Mouse (Mus musculus): ENCODE measurements around the gene Invs.

Invs gene

DNA sequence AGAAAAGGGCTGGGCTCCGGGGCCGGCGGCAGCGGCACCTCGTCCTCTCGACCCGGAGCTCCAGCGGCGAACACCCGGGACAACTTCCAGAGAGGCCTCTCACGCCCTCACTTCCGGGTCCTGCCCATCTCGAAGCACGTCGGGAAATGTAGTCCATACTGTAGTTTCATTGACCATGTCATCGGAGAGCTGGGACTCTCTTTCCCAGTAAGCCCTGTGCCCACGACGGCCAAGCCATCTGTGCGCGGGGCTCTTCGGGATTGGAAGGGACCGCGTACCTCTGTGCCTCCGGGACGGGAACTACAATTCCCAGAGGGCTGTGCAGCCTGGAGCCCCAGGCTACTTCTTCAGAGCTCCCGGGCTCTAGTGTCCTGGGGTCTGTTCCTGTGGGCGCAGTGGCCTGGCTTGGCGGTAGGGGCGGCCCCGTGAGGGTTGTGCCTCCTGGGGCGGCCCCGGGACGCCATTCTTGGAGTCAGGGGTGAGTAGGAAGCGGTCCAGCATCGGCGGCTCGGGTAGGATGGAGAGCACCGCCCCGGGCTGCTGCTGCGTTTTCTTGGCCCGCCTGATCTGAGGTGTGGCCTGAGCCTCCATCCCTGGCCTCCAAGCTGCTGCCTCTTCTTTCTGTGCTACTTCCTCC is at the start of gene Invs, which contains the start of gene Erp44:
Gene Invs (plus strand): TSS at position 263 of the 637 bp plus-strand sequence.
Gene Erp44 (minus strand): TSS at position 61 of the 637 bp plus-strand sequence.
- peak; percentile 98 for DNase-seq (ENCODE audit: low spot score)

DNA sequence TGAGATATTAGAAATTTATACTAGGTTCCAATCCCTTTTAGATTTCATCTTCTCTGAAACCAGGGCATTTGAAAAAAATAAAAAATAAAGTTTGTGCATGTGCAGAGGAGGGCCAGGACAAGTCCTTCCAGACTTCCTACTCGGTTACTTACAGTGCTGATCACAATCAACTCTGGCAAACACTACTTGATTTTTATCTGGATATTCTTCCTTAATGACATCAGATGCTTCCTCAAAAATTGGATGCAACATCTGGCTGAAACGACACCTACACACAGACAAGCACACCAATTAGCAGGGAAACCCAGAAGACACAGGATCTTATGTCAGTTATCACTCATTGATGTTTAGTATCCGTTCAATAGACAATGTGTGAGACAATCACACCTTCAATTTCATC is 42.8 kb upstream of the Invs start:
- DNase-seq (ENCODE audit: low spot score): no peak

DNA sequence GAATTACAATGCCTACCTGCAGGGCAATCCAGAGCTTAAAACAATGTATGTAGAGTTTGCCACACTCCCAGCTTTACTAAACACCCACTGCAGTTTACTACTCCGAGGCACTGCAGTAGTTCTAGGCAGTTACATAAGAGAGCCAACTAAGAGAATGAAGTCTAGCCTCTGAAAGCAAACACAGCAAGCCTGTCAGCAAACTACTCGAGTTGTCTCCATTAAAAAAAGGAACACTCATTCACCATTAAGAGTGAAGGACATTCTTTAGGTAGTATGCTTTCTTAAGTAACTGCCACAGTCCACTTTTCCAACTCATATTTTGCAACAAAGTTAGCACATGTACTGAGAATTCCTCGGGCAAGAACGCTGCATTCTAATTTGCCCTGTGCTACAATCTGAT is 40.5 kb upstream of the Invs start:
- no peak for DNase-seq (ENCODE audit: low spot score)

DNA sequence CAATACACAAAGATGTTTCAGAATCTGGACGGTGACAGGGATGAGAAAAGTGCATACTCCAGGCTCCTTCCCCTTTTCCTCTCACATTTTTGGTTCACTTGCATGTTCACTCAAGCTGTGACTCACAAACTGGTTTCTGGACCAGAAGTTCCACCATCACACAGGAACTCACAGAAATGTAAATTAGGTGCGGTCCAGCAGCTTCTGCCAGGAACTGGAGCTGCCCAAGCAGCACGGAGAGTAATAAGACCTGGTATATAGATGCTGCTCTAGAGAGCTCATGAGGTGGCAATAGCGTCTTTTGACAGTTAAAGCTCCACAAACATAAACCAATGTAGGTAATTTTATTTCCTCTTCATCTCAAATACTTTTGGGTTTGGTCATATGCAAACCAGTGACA is 37.1 kb upstream of the Invs start:
- no peak for DNase-seq (ENCODE audit: low spot score)

DNA sequence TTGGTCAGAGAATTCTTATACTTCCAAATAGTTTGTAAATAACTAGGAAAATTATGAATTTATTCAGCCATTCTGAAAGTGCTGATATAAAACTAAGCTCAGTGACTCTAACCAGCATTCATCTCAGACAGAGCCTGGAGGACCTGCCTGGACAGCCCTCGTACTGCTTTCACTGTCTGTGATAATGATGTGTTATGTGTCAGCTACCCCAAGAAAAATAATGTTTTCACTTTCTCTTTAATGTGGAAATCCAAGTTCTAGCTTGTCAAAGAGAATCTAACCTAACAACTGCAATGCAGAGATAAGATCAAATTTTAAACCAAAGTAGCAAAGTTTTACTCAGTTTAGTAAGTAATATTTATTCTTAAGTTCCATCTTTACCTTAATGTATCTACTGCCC is 35.8 kb upstream of the Invs start:
- no peak for DNase-seq (ENCODE audit: low spot score)

DNA sequence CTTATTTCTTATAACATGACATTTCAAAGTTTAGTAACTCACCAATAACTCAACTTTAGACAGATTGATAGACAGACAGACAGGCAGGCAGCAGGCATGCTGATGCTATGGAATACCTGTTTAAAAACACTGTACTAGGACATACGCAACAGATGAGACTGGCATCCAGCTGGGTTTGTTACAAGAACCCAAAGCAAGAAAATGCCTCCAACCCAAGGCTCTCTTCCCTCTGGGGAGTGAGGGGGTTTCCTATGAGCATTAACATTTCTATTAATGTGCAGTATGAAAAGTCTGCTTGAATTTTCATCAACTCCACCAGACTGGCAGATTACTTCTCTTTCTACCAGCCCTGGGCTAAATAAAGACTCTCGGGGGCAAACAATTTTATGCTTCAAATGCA is 35.3 kb upstream of the Invs start:
- DNase-seq (ENCODE audit: low spot score): no peak

DNA sequence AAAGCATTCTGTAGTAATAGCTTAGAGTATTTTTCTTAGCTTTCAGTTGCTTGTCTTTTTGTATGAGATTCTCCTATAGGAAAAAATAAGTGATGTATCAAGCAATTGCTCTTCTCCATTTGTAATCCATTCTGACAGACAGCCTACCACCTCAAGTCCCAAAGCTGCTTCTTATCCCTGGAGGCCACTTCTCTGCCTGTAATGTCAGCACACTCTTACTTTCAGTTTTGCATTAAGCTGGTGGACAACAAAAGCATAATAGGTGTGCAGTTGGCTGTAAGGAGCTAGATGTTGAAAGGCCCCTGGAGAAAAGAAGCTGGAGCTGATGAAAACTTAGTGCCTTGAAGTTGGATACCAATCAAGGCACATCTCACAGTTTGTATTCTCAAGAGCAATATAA is 26.3 kb upstream of the Invs start:
- peak; percentile 32 for DNase-seq (ENCODE audit: low spot score)

DNA sequence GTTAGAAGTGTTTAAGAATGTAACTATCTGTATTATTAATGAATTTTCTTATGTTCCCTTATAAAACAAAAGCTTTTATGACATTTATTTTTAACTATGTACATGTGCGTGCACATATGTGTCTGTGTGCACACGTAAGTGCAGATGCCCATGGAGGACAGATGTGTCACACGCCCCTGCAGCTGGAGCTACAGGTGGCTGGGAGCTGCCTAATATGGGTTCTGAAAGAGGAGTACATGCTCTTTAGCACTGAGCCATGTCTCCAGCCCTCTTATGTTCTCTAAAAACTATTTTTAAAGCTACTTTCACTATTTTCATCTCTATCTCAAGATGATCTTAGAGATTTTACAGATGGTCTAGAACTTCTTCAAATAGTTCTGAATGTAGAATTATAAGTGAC is 21.5 kb upstream of the Invs start:
- no peak for DNase-seq (ENCODE audit: low spot score)

DNA sequence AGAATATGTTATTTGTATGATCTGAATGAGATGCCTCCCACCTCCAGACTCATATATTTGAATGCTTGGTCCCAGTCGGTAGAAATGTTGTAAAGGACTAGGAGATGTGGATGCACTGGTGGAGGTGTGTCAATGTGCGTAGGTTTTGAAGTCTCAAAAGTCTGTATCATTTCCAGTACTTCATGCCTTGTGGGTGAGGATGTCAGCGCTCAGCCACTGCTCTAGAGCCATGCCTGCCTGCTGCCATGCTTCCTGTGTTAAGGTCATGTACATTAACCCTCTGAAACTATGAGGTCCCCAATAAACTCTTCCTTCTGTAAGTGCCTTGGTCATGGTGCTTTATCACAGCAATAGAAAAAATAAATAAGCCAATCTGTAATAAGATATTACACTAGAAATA is 11.9 kb upstream of the Invs start:
- DNase-seq (ENCODE audit: low spot score): no peak

DNA sequence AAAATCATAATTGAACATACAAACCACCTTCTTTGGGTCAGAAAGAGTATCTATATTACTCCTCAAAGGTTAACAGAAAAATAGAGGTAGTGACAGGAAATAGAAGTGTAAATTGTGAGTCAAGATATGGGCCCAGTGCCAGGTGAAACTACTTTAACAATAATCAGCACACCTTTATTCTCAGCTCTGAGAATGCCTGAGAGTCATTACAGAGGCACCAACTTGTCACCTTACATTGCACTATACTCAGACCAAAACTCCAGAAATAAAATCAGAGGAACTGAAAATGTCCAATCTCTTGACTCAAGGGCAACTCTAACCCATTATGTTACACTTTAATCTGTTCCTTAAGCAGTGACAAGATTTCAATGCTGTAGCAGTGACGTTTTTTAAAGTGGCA is 11.4 kb upstream of the Invs start:
- DNase-seq (ENCODE audit: low spot score): no peak

DNA sequence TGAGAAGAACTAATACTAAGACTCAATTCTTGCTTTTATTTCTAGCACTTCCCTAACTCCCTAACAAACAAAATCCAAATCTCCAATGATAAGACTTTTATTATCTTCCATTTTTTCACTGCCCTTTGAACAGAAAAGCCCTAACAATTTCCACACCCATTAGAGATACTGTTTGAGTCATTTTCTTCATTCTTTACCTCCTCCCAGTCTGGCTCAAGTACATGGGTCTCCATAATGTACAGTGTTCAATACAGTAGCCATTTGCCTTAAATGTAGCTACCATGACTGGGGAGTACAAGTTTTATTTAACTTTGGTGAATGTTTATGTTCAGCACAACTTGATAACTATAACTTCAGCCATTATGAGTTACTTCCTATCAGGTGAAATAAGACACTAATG is 9.0 kb upstream of the Invs start:
- DNase-seq (ENCODE audit: low spot score): no peak

DNA sequence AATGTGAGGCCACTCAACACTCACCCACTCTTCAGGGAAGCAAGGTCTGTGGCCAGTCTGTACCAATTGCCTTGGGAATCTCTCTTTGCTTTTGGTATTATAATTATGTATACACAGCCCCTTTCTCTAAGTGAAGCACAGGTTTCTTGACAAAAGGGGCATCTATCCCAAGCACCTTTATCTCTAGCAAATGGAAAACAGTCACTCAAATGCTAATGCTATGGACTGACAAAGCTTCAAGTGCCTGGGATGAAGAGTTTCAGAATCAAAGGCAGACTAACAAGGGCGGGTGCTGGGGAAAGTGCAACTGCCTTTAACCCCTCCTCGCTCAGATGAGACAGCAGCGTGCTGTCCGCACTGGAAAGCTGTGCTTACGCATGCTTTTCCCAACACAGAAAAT is 7.7 kb upstream of the Invs start:
- no peak for DNase-seq (ENCODE audit: low spot score)

DNA sequence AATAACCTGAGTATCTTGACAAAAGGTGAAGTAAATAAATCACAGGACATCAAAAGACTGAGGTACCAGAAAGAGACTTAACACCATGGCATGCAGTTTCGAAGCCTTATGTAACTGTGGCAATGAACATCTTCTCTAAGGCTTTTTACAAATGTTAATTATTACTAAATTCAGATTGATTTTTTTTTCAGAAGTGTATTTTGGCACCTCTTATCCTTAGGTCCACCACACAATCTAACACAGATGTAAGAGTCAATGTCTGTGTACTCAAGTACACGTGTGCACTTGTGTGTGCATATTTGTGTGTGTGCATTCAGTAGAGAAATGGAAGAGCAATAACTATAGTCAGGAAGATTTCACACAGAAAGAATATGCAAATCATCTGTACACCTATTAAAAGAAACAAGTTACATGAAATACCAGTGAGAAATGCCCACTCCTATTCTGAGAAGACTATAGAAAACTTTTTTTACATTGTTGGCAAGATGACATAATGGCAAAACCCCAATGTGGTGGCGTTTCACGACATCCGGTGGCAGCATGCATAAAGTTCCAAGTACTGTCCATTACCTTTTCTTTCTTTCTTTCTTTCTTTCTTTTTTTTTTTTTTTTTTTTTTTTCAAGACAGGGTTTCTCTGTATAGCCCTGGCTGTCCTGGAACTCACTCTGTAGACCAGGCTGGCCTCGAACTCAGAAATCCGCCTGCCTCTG is 6.3 kb upstream of the Invs start:
- no peak for DNase-seq (ENCODE audit: low spot score)

DNA sequence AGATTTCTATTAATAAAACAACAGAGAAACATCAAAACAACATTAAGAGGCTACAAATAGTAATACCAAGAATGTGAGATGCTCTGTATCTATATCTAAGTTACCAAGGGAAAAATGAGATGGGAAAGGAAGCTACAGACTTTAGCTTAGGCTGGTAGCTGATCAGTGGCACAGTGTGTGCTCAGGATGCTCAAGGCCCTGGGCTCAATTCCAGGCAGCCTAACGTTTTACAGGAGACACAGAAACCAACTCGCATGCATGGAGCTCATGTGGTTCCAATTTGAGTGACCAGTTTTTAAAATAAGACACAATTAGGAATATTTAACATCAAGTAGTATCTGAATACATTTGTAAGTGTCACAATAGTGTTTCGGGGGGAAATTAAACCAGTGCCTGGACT is 3.8 kb upstream of the Invs start:
- no peak for DNase-seq (ENCODE audit: low spot score)

DNA sequence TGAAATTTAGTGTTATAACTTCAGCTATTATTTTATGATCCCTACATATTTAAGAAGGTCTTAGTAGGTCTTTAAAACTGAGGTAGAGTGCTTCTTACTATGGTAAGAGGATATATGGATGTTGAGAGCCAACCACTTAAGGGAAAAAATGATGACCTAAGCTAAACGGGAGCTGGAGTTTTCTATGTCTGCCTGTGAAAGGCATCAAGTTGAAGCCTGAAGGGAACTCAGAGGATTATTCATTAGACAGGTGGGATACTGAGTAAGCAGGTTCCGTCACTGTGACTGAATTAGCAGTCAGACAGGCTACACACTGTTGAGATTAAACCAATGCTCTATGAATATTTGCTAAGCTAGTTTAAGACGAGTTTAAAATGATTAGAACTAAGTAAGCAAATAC is 2.5 kb upstream of the Invs start:
- no peak for DNase-seq (ENCODE audit: low spot score)

DNA sequence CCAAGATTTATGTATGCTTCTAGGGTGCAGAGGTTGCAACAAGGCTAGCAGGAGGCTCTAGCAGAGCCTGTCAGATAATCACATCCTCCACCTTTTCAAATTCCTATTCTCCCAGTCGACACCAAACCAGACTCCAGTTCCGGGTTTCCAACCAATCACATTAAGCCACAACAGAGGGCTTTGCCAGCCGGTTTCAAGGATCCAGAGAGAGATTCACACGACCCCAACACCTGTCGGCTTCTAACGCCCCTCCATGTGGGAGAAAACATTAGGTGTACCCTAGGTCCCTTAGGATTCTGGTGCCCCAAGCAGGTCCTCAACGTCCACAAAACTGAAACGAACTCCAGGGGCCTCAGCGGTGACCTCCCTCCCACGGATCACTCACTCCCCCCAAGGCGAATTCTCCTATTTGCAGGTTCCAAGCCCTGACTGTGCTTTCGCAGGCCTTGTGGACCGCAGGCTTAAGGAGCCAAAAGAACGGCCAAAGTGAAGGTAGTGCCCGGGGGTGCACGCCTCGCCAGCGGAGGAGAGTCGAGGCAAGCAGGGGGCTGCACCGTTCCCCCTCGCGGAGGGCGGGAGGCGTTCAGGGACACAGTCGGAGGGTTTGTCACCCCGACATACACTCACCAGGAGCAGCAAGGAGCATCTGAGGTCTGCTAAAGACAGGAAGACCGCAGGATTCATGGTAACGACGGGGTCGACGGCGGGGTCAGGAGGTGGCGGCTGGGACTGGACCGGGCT is 633 bp upstream of the Invs start:
- DNase-seq (ENCODE audit: low spot score): peak; percentile 41

DNA sequence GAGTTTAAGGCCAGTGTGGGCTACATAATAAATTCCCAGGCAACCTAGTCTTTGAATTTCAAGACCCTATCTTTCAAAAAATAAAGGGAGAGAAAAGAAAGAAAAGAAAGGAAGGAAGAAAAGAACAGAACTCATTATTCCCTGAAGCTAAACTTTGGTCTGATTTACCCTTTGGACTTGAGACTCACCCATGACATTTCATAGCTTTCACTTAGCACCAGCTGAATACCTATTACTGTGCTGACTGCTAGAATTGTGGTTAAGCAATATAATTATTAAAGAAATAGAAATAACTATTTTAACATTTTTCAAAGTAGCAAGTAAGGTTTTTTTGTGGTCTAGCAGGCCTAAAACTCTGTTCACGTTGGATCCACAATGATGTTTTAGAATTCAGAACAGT is 1.6 kb downstream of the Invs start:
- no peak for DNase-seq (ENCODE audit: low spot score)

DNA sequence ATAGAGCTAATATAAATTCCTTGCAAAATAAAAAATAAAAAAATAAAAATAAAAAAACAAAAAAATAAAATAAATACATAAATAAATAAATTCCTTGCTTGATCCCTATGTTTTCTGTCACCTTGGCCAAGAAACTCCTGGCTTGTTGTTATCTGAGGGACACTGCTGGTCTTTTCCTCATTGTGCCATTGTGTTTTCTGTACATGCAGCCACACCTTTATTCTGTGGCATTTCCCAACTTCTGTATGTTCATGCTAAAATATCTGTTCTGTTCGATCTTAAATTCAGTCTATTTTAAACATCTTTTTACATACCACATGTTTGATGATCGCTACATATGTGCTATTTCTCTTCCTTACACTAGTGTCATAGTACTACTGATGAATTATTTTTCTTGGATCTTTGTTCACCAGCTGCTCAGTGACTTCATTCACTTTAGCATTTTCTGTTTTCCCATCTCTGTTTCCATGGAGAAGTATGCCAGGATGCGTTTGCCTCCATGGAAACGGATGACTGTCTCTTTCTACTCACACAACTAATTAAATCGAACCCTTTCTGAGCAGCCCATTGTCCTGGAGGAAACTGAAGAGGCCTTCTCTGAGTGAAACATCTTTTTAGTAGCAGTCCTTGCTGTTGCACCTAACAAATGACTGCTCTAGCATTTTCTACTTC is 7.7 kb downstream of the Invs start:
- peak; percentile 73 for DNase-seq (ENCODE audit: low spot score)

DNA sequence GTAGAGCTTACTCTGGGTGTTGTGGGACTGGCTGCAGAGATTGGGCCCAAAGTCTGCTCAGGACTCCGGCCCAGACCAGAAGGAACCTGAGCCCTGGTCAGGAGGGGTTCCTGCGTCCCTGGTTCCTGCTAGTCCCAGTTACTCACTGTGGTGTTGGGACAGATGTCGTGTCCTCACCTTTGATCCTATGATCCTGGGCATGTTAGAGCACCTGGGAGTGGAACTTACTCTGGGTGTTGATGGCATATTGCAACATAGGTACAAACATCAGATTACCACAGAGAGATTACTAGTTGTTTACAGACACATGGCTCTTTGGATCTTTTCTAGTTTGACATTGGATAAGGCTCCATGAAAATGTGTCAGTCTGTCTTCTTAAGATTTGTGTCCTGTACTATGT is 35.3 kb downstream of the Invs start:
- DNase-seq (ENCODE audit: low spot score): no peak

DNA sequence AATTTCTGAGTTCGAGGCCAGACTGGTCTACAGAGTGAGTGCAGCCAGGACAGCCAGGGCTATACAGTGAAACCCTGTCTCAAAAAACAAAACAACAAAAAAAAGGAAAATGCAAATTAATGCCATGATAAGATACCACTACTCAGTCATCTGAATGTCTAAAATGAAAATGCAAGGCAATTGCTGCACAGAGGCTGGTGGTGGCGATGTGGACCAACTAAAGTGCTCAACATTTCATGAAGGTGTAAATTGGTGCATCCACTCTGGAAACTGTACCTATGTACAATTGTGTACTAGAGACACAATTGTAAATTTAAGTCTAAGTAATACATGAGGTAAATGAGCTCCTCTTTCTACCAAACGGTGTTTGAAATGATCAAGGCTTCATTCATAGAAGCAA is 36.5 kb downstream of the Invs start:
- no peak for DNase-seq (ENCODE audit: low spot score)

DNA sequence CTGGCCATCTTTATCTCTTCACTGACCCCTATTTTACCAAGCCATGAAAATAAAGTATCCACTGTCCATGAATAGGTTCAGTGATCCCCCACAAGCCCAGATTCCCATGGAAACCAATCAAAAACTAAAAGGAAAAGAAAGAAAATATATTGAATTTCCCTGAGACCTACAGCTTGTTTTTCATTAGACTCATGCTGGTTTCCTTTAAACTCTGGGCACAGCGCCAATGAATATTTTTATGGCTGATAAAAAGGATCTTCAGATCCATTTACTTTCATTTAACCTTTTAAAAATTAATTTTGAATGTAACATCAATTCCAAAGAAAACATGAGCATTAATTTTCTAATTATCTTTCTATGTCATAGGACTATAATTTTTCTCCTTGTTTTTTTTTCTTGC is 41.7 kb downstream of the Invs start:
- no peak for DNase-seq (ENCODE audit: low spot score)

DNA sequence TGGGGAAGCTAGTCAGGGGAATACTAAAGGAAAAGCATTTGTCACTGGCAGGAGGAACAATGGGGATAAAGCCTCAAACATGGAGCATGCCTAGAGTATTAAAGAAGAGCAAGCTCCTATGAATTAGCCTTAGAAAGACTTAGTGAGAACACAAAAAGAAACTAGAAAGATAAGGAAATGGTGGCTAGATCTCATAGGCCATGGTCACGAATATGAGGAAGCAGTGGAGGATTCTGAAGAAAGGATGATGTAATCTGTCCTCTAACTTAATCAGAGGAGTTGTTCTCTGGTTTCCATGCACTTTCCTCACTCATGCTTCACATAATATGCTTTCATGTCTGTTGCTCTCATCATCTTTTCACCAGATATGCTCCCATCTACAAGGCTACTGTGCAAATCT is 42.5 kb downstream of the Invs start:
- DNase-seq (ENCODE audit: low spot score): no peak

DNA sequence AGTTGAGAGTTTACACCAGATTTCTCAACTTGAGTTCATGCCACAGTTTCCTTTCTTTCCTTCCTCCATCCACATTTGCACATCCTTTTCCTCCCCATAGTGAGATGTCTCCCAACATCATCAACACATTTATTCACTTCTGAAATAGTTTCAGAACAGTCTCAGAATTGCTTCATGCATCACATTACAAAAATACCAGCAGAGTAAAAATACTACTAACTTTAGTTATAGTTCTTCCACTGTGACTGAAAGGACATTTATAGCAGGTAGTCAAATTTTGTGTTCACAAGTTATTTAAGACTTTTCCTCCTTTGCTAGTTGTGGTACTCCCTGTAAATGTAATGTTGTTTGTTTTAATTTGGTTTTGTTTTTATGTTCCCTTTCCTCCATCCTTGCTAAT is 47.6 kb downstream of the Invs start:
- no peak for DNase-seq (ENCODE audit: low spot score)

Data from retina, embryonic 14.5 days (tissue).